Mouse (Mus musculus): ENCODE data around the gene Dcaf12l1.
A peak's percentile ranks its signal among the peaks of the same experiment; 100 is the strongest.
"Not testable (repeated sequence)": the region's sequence is repeated elsewhere in the genome, so short reads cannot be mapped to it uniquely, and the experiment has no call there.

Dcaf12l1 gene

GRCm38 (mm10) chrX:44789761-44790411, at the start of gene Dcaf12l1:
TSS of gene Dcaf12l1 (minus strand) at chrX:44790197.
- peak; percentile 48 for DNase-seq (ENCODE audit: low spot score)

GRCm38 (mm10) chrX:44809356-44809755, 19.4 kb upstream of the Dcaf12l1 start:
- DNase-seq (ENCODE audit: low spot score) = not testable (repeated sequence)

GRCm38 (mm10) chrX:44789036-44789760, 799 bp downstream of the Dcaf12l1 start:
- DNase-seq (ENCODE audit: low spot score) = no peak

Measured in testis, postnatal 14 days (tissue).